Mouse (Mus musculus): ENCODE measurements at regions not wholly inside any gene's neighbourhood (a gene's known extent, or its start where the extent isn't known, plus 50 kb on each side); places are given as distances from the start of the nearest gene placed in this dataset.

- TF ChIP-seq CTCF (IDR thresholded peaks at IDR 0.05; ENCODE audit: insufficient read depth, low read depth, low read length): no peak
- TF ChIP-seq POLR2A (IDR thresholded peaks at IDR 0.05; ENCODE audit: insufficient read depth, low read depth, low read length): no peak
These were observed 525.2 kb upstream of the Etaa1 start for GRCm38 (mm10) chr11:18478841-18479240.

Data from olfactory bulb, adult 2 months (tissue).